Mouse (Mus musculus): ENCODE measurements around the gene Ndrg3. TPM values are rescaled to one million over a fixed set of nuclear protein-coding genes. Genes with fewer than 3 reads are reported as not detected.

Ndrg3 gene
- polyA plus RNA-seq, 1 experiment from 2014 or later: 133 TPM

DNA sequence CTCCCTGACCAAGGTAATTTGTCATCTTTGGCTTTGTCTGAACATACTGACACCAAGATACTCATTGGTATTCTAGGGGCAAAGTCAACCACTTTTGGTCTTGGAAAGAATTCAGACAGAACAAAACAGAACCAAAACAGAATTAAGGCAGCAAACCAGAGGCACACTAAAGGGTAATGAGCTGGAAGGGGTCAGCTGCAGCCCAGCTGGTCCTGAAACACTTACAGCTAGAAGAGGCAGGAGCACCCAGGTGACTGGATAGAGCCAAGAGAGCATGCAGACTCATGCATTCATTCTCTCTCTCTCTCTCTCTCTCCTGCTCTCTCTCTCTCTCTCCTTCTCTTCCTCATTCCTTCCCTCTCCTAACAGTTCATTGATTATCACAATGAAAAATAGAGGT lies 15.1 kb downstream of the Ndrg3 start:
- Histone ChIP-seq H3K27ac (peak overlapping the region; percentile 41), H3K9ac (no peak overlapping the region), H3K36me3 (replicated peaks; ENCODE audit: control insufficient read depth, insufficient read depth) (no peaks in the 10 kb centered on the region), H3K4me1 (replicated peaks; ENCODE audit: control insufficient read depth, insufficient read depth, low read length) (0 out of 2 replicates have a peak, but pooled peaks cover 8% of the 10 kb centered on the region), H3K9me3 (ENCODE audit: control insufficient read depth, low read length) (no peaks in the 10 kb centered on the region), H3K4me3 (replicated peaks; ENCODE audit: low read length) (no peak overlapping the region), H3K4me2 (replicated peaks) (no peak overlapping the region), H3K27me3 (ENCODE audit: control insufficient read depth, insufficient read depth, low read length) (no peaks in the 10 kb centered on the region)
- DNase-seq (ENCODE audit: low spot score): peak; percentile 58
- peak; percentile 17; the same call in 1 of the 2 replicates for ATAC-seq (ENCODE audit: low FRiP score)

DNA sequence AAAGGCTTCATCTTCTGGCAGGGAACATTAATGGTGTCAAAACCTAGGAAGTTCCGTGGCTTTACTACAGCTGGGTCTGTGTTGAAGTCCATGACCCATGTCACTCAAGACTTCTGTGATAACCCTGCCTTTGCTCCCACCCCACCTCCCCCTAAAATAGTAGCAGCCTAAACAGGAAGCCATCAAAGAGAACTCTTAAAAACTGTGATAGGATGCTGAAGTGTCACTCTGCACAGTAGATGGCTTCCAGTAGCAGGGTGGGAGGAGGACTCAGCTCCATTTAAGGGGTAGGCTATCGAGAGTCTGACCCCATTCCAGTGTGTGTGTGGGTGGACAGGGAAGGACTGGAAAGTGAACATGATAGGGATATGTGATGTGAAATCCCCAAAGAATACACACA lies 16.9 kb downstream of the Ndrg3 start:
- H3K9me3 ChIP-seq (ENCODE audit: control insufficient read depth, low read length): no peaks in the 10 kb centered on the region
- H3K27ac ChIP-seq: no peak overlapping the region
- DNase-seq (ENCODE audit: low spot score) (no peak), ATAC-seq (ENCODE audit: low FRiP score) (no peak)
- no peak overlapping the region for H3K9ac ChIP-seq
- H3K4me2 ChIP-seq (replicated peaks): no peak overlapping the region
- 0 out of 2 replicates have a peak, but pooled peaks cover 8% of the 10 kb centered on the region for H3K4me1 ChIP-seq (replicated peaks; ENCODE audit: control insufficient read depth, insufficient read depth, low read length)
- no peaks in the 10 kb centered on the region for H3K27me3 ChIP-seq (ENCODE audit: control insufficient read depth, insufficient read depth, low read length)
- no peak overlapping the region for H3K4me3 ChIP-seq (replicated peaks; ENCODE audit: low read length)
- no peaks in the 10 kb centered on the region for H3K36me3 ChIP-seq (replicated peaks; ENCODE audit: control insufficient read depth, insufficient read depth)
- WGBS: 78% methylated on average over 2 of the region's 2 CpGs

DNA sequence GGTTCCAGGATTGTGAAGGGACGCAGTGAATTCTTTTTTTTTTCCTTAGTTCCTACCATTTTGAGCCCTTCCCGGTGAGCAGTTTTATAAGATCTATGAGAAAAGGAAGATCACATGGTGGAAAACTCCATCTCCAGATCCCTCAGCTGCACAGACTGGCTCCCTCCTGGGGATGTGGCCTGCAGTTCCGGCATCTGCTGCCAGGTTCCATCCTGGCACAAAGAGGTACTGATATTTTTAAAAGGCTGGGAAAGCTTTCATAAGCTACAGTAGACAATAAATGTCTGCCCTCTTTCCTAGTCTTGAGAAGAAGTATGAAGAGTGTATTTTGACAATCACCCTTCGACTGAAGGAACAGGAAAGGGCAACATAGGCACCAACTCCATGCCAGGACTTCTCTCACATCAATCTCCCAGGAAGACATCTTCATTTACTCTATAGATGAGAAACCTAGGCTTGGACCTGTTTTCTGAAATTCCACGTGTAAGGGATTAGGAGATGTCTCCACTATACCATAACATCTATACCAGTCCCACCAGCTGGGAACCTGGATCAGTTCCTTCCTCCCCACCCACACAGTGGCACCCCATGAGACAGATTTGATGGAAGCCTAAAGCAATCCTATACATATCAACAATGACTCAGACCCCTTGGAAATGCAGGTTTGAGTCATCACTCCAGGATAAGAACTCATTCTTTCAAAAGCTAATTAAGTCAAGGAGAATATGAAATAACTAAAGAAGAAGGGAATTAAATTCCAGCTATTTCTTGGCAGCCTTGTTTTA lies 18.3 kb downstream of the Ndrg3 start:
- DNase-seq (ENCODE audit: low spot score): no peak
- H3K36me3 ChIP-seq (replicated peaks; ENCODE audit: control insufficient read depth, insufficient read depth): 0 out of 2 replicates have a peak, but pooled peaks cover 4% of the 10 kb centered on the region
- 86% methylated on average over 5 of the region's 5 CpGs for WGBS

DNA sequence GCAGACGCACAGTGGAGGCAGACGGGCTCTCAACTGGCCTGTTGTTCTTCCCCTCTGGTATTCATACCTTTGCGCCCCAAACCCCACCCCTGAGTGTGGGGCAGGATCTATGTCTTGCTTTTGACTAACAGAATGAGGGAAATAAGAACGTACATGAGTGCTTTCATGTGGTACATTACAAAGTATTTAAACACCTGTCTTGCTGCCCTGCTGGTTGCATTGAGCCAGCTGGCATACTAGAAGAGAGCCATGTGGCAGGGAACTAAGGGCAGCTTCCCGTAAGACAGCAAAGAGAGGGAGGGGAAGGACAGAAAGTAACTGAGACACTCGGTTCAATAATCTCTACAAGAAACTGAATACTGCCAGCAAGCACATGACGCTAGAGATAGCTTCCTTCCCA lies 21.6 kb downstream of the Ndrg3 start:
- no peak for ATAC-seq (ENCODE audit: low FRiP score)
- no peak overlapping the region for H3K9ac ChIP-seq
- no peak overlapping the region for H3K4me2 ChIP-seq (replicated peaks)
- no peak overlapping the region for H3K4me3 ChIP-seq (replicated peaks; ENCODE audit: low read length)
- H3K36me3 ChIP-seq (replicated peaks; ENCODE audit: control insufficient read depth, insufficient read depth): 0 out of 2 replicates have a peak, but pooled peaks cover 5% of the 10 kb centered on the region
- H3K4me1 ChIP-seq (replicated peaks; ENCODE audit: control insufficient read depth, insufficient read depth, low read length): no peaks in the 10 kb centered on the region
- DNase-seq (ENCODE audit: low spot score): no peak
- WGBS: 80% methylated on average over 7 of the region's 7 CpGs
- H3K27ac ChIP-seq: no peak overlapping the region
- H3K27me3 ChIP-seq (ENCODE audit: control insufficient read depth, insufficient read depth, low read length): no peaks in the 10 kb centered on the region
- H3K9me3 ChIP-seq (ENCODE audit: control insufficient read depth, low read length): no peaks in the 10 kb centered on the region

More for the DNA sequence above, 18.3 kb downstream of the Ndrg3 start:
- H3K4me2 ChIP-seq (replicated peaks): no peak overlapping the region
- no peaks in the 10 kb centered on the region for H3K27me3 ChIP-seq (ENCODE audit: control insufficient read depth, insufficient read depth, low read length)
- no peak overlapping the region for H3K27ac ChIP-seq
- no peak for ATAC-seq (ENCODE audit: low FRiP score)
- H3K4me1 ChIP-seq (replicated peaks; ENCODE audit: control insufficient read depth, insufficient read depth, low read length): 0 out of 2 replicates have a peak, but pooled peaks cover 8% of the 10 kb centered on the region
- H3K4me3 ChIP-seq (replicated peaks; ENCODE audit: low read length): no peak overlapping the region
- H3K9me3 ChIP-seq (ENCODE audit: control insufficient read depth, low read length): no peaks in the 10 kb centered on the region
- H3K9ac ChIP-seq: no peak overlapping the region

DNA sequence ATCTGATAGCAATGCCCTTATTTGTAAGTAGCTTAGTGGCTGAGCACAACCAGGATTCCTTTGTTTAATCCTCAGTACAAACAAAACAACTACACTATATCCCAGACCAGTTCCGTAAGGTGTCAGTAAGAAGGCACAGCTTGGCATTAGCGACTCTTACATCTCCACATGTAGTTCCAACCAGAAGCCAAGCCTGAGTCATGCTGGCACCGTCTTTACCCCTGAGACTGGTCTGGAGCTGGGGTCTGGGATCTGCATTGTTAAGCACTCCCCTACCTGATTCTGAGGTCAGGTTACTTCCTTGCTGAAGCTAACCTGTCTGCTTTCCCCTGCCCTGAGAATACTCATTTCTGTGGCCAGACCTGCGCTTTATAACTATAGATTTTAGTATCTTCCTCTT lies 23.4 kb downstream of the Ndrg3 start:
- Histone ChIP-seq H3K27me3 (ENCODE audit: control insufficient read depth, insufficient read depth, low read length) (no peaks in the 10 kb centered on the region), H3K4me1 (replicated peaks; ENCODE audit: control insufficient read depth, insufficient read depth, low read length) (no peaks in the 10 kb centered on the region), H3K9ac (no peak overlapping the region), H3K36me3 (replicated peaks; ENCODE audit: control insufficient read depth, insufficient read depth) (0 out of 2 replicates have a peak, but pooled peaks cover 5% of the 10 kb centered on the region), H3K9me3 (ENCODE audit: control insufficient read depth, low read length) (no peaks in the 10 kb centered on the region), H3K4me2 (replicated peaks) (no peak overlapping the region), H3K27ac (no peak overlapping the region), H3K4me3 (replicated peaks; ENCODE audit: low read length) (no peak overlapping the region)
- DNase-seq (ENCODE audit: low spot score) (no peak), ATAC-seq (ENCODE audit: low FRiP score) (no peak)
- 84% methylated on average over 4 of the region's 4 CpGs for WGBS

DNA sequence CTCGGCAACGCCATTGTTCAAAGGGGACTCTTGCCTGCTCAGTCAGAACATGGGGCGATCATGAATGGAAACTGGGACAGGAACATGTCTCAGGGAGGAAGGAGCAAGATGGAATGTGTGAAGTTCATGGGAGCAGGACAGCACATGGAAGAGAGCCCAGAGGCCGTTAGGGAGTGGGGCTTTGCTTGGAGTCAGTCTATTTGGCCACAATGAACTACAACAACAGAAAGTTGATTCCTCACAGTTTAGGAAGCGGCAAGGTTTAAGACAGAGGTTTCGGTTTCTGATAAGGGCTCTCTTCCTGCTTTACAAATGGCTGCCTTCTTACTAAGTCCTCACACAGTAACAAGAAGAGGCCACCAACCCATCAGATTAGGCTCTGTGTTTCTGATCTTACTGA lies 24.5 kb downstream of the Ndrg3 start:
- WGBS: 79% methylated on average over 6 of the region's 6 CpGs
- no peak overlapping the region for H3K4me3 ChIP-seq (replicated peaks; ENCODE audit: low read length)
- ATAC-seq (ENCODE audit: low FRiP score): no peak
- H3K27me3 ChIP-seq (ENCODE audit: control insufficient read depth, insufficient read depth, low read length): no peaks in the 10 kb centered on the region
- H3K9me3 ChIP-seq (ENCODE audit: control insufficient read depth, low read length): no peaks in the 10 kb centered on the region
- no peak overlapping the region for H3K27ac ChIP-seq
- H3K4me2 ChIP-seq (replicated peaks): no peak overlapping the region
- DNase-seq (ENCODE audit: low spot score): no peak
- no peaks in the 10 kb centered on the region for H3K4me1 ChIP-seq (replicated peaks; ENCODE audit: control insufficient read depth, insufficient read depth, low read length)
- 0 out of 2 replicates have a peak, but pooled peaks cover 5% of the 10 kb centered on the region for H3K36me3 ChIP-seq (replicated peaks; ENCODE audit: control insufficient read depth, insufficient read depth)
- no peak overlapping the region for H3K9ac ChIP-seq

DNA sequence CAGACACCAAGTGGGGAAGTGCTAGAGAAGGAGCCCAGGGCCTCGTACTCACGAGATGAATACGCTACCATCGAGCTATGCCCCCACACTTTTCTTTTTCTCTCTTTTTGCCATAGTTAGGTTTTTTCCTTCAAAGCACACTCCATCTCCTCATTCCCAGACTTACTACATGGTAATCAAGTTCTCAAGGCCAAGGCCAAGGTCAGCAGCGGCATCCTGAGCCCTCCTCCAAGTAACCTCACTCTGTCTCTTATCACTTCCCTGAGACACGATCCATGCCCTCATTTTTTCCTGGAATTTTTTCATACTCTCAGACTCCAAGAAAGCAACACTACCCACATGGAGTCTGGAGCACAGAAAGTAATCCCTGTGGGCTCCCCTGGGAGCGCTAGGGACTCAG lies 28.0 kb downstream of the Ndrg3 start:
- no peaks in the 10 kb centered on the region for H3K4me1 ChIP-seq (replicated peaks; ENCODE audit: control insufficient read depth, insufficient read depth, low read length)
- 93% methylated on average over 7 of the region's 7 CpGs for WGBS

DNA sequence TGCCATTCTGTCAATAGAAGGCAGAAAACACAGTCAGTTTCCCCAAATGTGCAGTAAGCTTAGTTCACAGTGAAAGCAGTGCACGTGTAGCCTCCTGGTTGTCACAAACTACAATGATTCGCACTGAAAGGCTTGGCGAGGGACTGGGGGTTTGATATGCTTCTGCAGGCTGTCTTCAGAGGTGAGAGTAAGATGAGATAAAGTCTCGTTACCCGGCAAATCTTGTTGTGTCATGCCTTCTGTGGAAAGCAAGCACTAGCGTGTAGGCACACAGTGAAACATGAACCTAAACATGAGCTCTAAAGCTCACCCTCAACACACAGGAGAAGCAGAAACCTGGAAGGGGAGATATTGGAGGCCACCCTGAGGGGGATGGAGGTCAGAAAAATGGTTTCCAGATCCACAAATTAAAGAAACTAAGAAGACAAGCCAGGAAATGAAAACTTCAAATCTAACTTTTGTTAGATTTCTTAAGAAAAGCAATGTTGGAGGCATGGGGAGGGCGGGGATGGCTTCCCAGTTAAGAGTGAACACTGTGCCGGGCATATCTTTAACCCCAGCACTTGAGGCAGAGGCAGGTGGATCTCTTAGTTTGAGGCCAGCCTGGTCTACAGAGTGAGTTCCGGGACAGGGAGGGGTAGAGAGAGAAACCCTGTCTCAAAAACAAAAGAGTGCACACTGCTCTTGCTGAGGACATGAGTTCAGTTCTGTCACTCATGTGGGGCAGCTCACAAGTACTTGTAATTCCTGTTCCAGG lies 33.2 kb downstream of the Ndrg3 start:
- H3K36me3 ChIP-seq (replicated peaks; ENCODE audit: control insufficient read depth, insufficient read depth): peaks cover 10% of the 10 kb centered on the region; the same call in 1 of the 2 replicates
- H3K4me3 ChIP-seq (replicated peaks; ENCODE audit: low read length): no peak overlapping the region
- no peak for ATAC-seq (ENCODE audit: low FRiP score)
- no peaks in the 10 kb centered on the region for H3K9me3 ChIP-seq (ENCODE audit: control insufficient read depth, low read length)
- no peak overlapping the region for H3K4me2 ChIP-seq (replicated peaks)
- WGBS: 89% methylated on average over 9 of the region's 9 CpGs
- H3K4me1 ChIP-seq (replicated peaks; ENCODE audit: control insufficient read depth, insufficient read depth, low read length): no peaks in the 10 kb centered on the region
- H3K9ac ChIP-seq: no peak overlapping the region
- no peak overlapping the region for H3K27ac ChIP-seq
- no peak for DNase-seq (ENCODE audit: low spot score)
- H3K27me3 ChIP-seq (ENCODE audit: control insufficient read depth, insufficient read depth, low read length): no peaks in the 10 kb centered on the region

More for the DNA sequence above, 28.0 kb downstream of the Ndrg3 start:
- no peak overlapping the region for H3K27ac ChIP-seq
- no peak overlapping the region for H3K4me2 ChIP-seq (replicated peaks)
- DNase-seq (ENCODE audit: low spot score) (no peak), ATAC-seq (ENCODE audit: low FRiP score) (no peak)
- no peak overlapping the region for H3K4me3 ChIP-seq (replicated peaks; ENCODE audit: low read length)
- no peaks in the 10 kb centered on the region for H3K27me3 ChIP-seq (ENCODE audit: control insufficient read depth, insufficient read depth, low read length)
- H3K9me3 ChIP-seq (ENCODE audit: control insufficient read depth, low read length): no peaks in the 10 kb centered on the region
- H3K36me3 ChIP-seq (replicated peaks; ENCODE audit: control insufficient read depth, insufficient read depth): 0 out of 2 replicates have a peak, but pooled peaks cover 5% of the 10 kb centered on the region
- no peak overlapping the region for H3K9ac ChIP-seq

DNA sequence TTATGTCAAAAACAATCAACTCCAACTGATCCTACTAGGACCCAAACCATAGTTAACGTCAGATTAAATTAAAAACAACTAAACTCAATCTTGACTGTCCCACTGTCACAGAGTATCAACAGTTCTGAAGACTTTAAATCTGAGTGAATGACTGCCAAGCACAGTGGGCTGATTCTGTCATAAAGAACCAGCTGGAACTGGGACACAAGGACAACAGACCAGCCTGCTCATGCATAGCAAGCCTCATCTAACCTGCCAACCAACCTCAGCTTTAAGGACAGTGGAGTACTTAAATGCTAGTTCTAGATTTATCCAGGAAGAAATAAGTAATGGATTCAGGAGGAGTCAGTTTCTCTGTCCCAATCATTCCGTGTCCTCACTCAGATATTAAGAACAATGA lies 34.8 kb downstream of the Ndrg3 start:
- Histone ChIP-seq H3K36me3 (replicated peaks; ENCODE audit: control insufficient read depth, insufficient read depth) (peaks cover 10% of the 10 kb centered on the region; the same call in 1 of the 2 replicates), H3K9me3 (ENCODE audit: control insufficient read depth, low read length) (no peaks in the 10 kb centered on the region), H3K4me2 (replicated peaks) (no peak overlapping the region), H3K9ac (no peak overlapping the region), H3K4me3 (replicated peaks; ENCODE audit: low read length) (no peak overlapping the region), H3K27me3 (ENCODE audit: control insufficient read depth, insufficient read depth, low read length) (no peaks in the 10 kb centered on the region), H3K27ac (no peak overlapping the region), H3K4me1 (replicated peaks; ENCODE audit: control insufficient read depth, insufficient read depth, low read length) (no peaks in the 10 kb centered on the region)
- ATAC-seq (ENCODE audit: low FRiP score) (no peak), DNase-seq (ENCODE audit: low spot score) (no peak)
- WGBS: 92% methylated on average over 2 of the region's 2 CpGs

All from hindbrain, embryonic 14.5 days (tissue).